Mouse (Mus musculus) adrenal gland, postnatal 0 days (tissue): Measurements from ENCODE around the gene Treh. TPM values are rescaled to one million over a fixed set of nuclear protein-coding genes. Genes with fewer than 3 reads are reported as not detected.

Experiments
- polyA plus RNA-seq: library from polyadenylated mRNA; unstranded; fragments of >200 nt; fragmentation: Nextera tagmentation; extraction: Ambion mirVana; gene quantifications from 2 replicates; pipeline ENCODE4 v1.2.1, GENCODE M21; 2015

Treh gene
- not detected in 2 replicates for polyA plus RNA-seq

DNA sequence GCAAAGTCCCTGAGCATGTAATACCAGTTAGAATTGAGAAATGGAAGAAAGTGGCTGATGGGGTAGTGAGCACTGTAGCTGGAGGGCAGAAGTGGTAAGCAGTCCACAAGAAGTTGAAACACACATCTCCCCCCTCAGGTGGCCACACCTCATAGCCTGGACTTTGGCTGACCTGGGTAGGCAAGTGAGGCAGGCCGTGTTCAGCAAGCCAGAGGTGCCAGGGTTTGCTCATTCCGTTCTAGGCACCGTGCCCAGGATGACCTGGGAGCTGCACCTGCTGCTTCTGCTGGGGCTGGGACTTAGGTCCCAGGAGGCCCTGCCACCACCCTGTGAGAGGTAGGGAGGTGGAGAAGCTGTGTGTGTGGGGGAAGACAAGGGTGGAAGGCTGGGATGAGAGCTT lies at the start of gene Treh:
TSS of gene Treh (plus strand) at position 229 of the 400 bp plus-strand sequence.

DNA sequence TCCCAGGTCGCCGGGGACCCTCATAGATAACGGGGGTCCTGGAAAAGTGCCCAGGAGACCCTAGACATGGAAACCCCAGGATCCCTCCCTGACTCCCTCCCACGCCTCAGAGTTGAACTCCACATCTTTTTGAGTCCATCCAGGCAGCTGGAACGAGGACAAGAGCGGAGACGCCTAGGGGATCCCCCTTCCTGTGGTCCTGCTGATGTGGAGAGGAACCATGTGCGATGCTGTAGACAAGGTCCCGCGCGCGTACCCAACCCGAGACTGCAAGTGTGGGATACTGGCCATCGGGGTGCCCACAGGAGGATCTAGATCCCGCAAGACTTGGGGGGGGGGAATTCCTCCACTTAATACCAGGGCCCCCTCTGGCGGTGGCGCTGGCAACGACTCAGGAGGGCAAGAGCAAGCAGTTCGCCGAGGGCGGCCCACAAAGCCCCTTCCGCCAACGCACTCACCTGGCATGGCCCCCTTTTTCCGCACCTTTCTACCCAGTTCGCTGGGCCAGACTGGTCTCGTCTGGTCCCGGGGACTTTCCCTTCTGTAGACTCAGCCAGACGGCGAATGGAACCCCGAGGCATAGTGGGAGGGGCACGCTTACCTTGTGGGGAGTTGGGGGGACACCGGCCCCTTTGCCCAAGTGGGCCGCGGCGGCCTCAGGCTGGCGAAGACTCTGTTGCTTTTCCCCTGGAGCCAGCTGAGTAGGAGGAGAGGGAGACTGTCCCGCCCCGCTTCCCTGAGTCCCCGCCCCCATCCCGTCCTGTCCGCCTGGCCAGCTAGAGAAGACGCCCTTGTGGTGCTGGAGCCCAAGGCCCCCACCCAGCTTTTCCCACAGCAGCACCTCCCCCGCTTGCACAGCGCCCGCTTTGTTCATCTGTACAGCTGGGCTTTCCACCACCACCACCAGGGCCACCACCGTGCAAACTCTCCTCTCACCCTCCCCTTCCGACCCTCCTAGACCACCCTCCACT lies 61.8 kb downstream of the Treh start, which contains the start of gene Phldb1:
TSS of gene Phldb1 (minus strand) at position 675 of the 971 bp plus-strand sequence.

Other genes starting within 250 kb of the Treh start
- gene Foxr1, start 232.1 kb upstream of the Treh start, polyA plus RNA-seq = not detected in 2 replicates
- 0.11 TPM in 1 of 2 replicates, not detected in the other for gene Upk2, start 218.3 kb upstream of the Treh start, polyA plus RNA-seq
- gene Bcl9l, start 190.4 kb upstream of the Treh start, polyA plus RNA-seq = 8.2 and 8.6 TPM in 2 replicates
- 0.08 and 0.16 TPM in 2 replicates for gene Cxcr5, start 111.4 kb upstream of the Treh start, polyA plus RNA-seq
- 8.5 and 12.8 TPM in 2 replicates for gene Ddx6, start 68.3 kb upstream of the Treh start, polyA plus RNA-seq
- 21.2 and 29.1 TPM in 2 replicates for gene Phldb1, start 62.0 kb downstream of the Treh start, polyA plus RNA-seq
- 79.0 and 102 TPM in 2 replicates for gene Arcn1, start 94.6 kb downstream of the Treh start, polyA plus RNA-seq
- 96.9 and 113 TPM in 2 replicates for gene Ift46, start 94.7 kb downstream of the Treh start, polyA plus RNA-seq
- 4.5 and 8.0 TPM in 2 replicates for gene Tmem25, start 126.1 kb downstream of the Treh start, polyA plus RNA-seq
- gene Ttc36, start 129.8 kb downstream of the Treh start, polyA plus RNA-seq = 21.7 and 33.9 TPM in 2 replicates
- gene Kmt2a, start 208.1 kb downstream of the Treh start, polyA plus RNA-seq = 9.0 and 9.5 TPM in 2 replicates
- gene Atp5l, start 247.5 kb downstream of the Treh start, polyA plus RNA-seq = 1,351 and 2,218 TPM in 2 replicates